Mouse (Mus musculus) CH12.LX (cell line): ENCODE measurements around the gene Cmip. TPM values are rescaled to one million over a fixed set of nuclear protein-coding genes. Genes with fewer than 3 reads are reported as not detected.

Experiments
- DNase-seq: peaks from one replicate; pipeline ENCODE4 v3.0.0-alpha.2; 2013; ENCODE audit errors: extremely low read depth
- H3K27ac ChIP-seq: 2 replicates; pipeline ENCODE4 v1.5.1; 2012; ENCODE audit warnings: low read depth, mild to moderate bottlenecking, control low read depth, moderate library complexity; ENCODE audit not compliant: insufficient read depth
- H3K27me3 ChIP-seq: replicated peaks from 2 replicates; pipeline ENCODE3; 2012; ENCODE audit warnings: inconsistent platforms
- H3K36me3 ChIP-seq, 2 experiments: replicated peaks in 1 of 2; 2 replicates each; pipeline versions ENCODE3 to v1.6.1; 2012; ENCODE audit warnings: inconsistent platforms in 1 of 2, low read length in 1 of 2, mild to moderate bottlenecking in 1 of 2, mixed read lengths in 1 of 2, moderate library complexity in 1 of 2; ENCODE audit not compliant: control insufficient read depth in 1 of 2, insufficient read depth in 1 of 2
- H3K4me1 ChIP-seq, 2 experiments: 2 replicates each; pipeline ENCODE4 v1.6.1; 2012; ENCODE audit warnings: inconsistent platforms in 1 of 2, moderate library complexity in 1 of 2; ENCODE audit not compliant: insufficient read depth in 2 of 2, control insufficient read depth in 1 of 2
- H3K4me2 ChIP-seq: 2 replicates; pipeline ENCODE4 v1.6.1; 2012; ENCODE audit warnings: low read depth, mild to moderate bottlenecking, control low read depth; ENCODE audit not compliant: poor library complexity, insufficient read depth, severe bottlenecking
- H3K4me3 ChIP-seq, 3 experiments: fragments of 150-350 bp in 1 of 3; sonication (generic) in 1 of 3; replicated peaks in 1 of 3; 2 replicates each; pipeline versions ENCODE3 to v1.5.1; 2011 to 2012; ENCODE audit warnings: low read depth in 2 of 3, low read length in 2 of 3, mild to moderate bottlenecking in 2 of 3, moderate library complexity in 2 of 3, control low read depth in 1 of 3, improper control_type of control experiment in 1 of 3, inconsistent platforms in 1 of 3, mixed read lengths in 1 of 3; ENCODE audit not compliant: poor library complexity in 1 of 3
- H3K79me2 ChIP-seq: replicated peaks from 2 replicates; pipeline ENCODE4 v1.6.1; 2012; ENCODE audit warnings: mild to moderate bottlenecking, moderate library complexity; ENCODE audit not compliant: control insufficient read depth, poor library complexity, insufficient read depth, severe bottlenecking; ENCODE audit errors: extremely low read depth
- H3K9ac ChIP-seq: 2 replicates; pipeline ENCODE4 v1.6.1; 2012; ENCODE audit warnings: low read depth, mild to moderate bottlenecking, control low read depth, moderate library complexity; ENCODE audit not compliant: insufficient read depth
- H3K9me3 ChIP-seq: replicated peaks from 2 replicates; pipeline ENCODE3; 2012; ENCODE audit warnings: low read length, inconsistent platforms, mixed read lengths
- BHLHE40 ChIP-seq: IDR thresholded peaks from 2 replicates; pipeline ENCODE4 v1.6.1; 2011; ENCODE audit warnings: mild to moderate bottlenecking, low read depth, low read length, improper control_type of control experiment
- CHD1 ChIP-seq: IDR thresholded peaks from 2 replicates; pipeline ENCODE4 v1.6.1; 2012; ENCODE audit warnings: low read depth, low read length, improper control_type of control experiment, inconsistent platforms
- CHD2 ChIP-seq: IDR thresholded peaks from 2 replicates; pipeline ENCODE4 v1.6.1; 2011; ENCODE audit warnings: low read length, improper control_type of control experiment
- CTCF ChIP-seq, 2 experiments: IDR thresholded peaks in 1 of 2; conservative IDR thresholded peaks in 1 of 2; 2 replicates each; pipeline ENCODE4 v1.5.1; 2011 to 2012; ENCODE audit warnings: low read depth in 2 of 2, low read length in 2 of 2, improper control_type of control experiment in 1 of 2, inconsistent platforms in 1 of 2, mild to moderate bottlenecking in 1 of 2, moderate library complexity in 1 of 2
- E2F4 ChIP-seq: IDR thresholded peaks from 2 replicates; pipeline ENCODE4 v1.6.1; 2011; ENCODE audit warnings: low read depth, low read length, improper control_type of control experiment; ENCODE audit not compliant: insufficient replicate concordance
- EP300 ChIP-seq: IDR thresholded peaks from 2 replicates; pipeline ENCODE4 v1.6.1; 2011; ENCODE audit warnings: low read length, improper control_type of control experiment
- GABPA ChIP-seq: IDR thresholded peaks from 2 replicates; pipeline ENCODE4 v1.6.1; 2012; ENCODE audit warnings: low read depth, low read length, improper control_type of control experiment, inconsistent platforms; ENCODE audit not compliant: insufficient replicate concordance
- HCFC1 ChIP-seq: IDR thresholded peaks from 2 replicates; pipeline ENCODE4 v1.6.1; 2012; ENCODE audit warnings: low read depth, mild to moderate bottlenecking, inconsistent platforms, low read length, improper control_type of control experiment
- JUN ChIP-seq: IDR thresholded peaks from 2 replicates; pipeline ENCODE4 v1.6.1; 2011; ENCODE audit warnings: low read depth, mild to moderate bottlenecking, low read length, improper control_type of control experiment, moderate library complexity; ENCODE audit not compliant: insufficient read depth
- JUND ChIP-seq: conservative IDR thresholded peaks from 2 replicates; pipeline ENCODE4 v1.6.1; 2011; ENCODE audit warnings: low read depth, low read length, improper control_type of control experiment
- MAFK ChIP-seq: IDR thresholded peaks from 2 replicates; pipeline ENCODE4 v1.6.1; 2011; ENCODE audit warnings: low read length, improper control_type of control experiment; ENCODE audit not compliant: insufficient replicate concordance
- MXI1 ChIP-seq: IDR thresholded peaks from 2 replicates; pipeline ENCODE4 v1.6.1; 2011; ENCODE audit warnings: mild to moderate bottlenecking, low read depth, low read length, improper control_type of control experiment
- NRF1 ChIP-seq: IDR thresholded peaks from 2 replicates; pipeline ENCODE4 v1.6.1; 2014; ENCODE audit warnings: low read depth, mild to moderate bottlenecking, inconsistent platforms, low read length, improper control_type of control experiment, moderate library complexity
- PAX5 ChIP-seq: IDR thresholded peaks from 2 replicates; pipeline ENCODE4 v1.6.1; 2012; ENCODE audit warnings: low read length, inconsistent platforms, mixed read lengths
- POLR2AphosphoS2 ChIP-seq: IDR thresholded peaks from 2 replicates; pipeline ENCODE4 v1.6.1; 2011; ENCODE audit warnings: low read depth, low read length, improper control_type of control experiment
- RCOR1 ChIP-seq: conservative IDR thresholded peaks from 2 replicates; pipeline ENCODE4 v1.6.1; 2012; ENCODE audit warnings: low read depth, mild to moderate bottlenecking, inconsistent platforms, low read length, improper control_type of control experiment
- SIN3A ChIP-seq: IDR thresholded peaks from 2 replicates; pipeline ENCODE4 v1.6.1; 2012; ENCODE audit warnings: low read length, improper control_type of control experiment, inconsistent platforms
- SMC3 ChIP-seq: IDR thresholded peaks from 2 replicates; pipeline ENCODE4 v1.6.1; 2011; ENCODE audit warnings: low read depth, low read length, improper control_type of control experiment
- TCF12 ChIP-seq: IDR thresholded peaks from 2 replicates; pipeline ENCODE4 v1.6.1; 2014; ENCODE audit warnings: low read depth, mild to moderate bottlenecking, inconsistent platforms, low read length, improper control_type of control experiment
- UBTF ChIP-seq: IDR thresholded peaks from 2 replicates; pipeline ENCODE4 v1.6.1; 2012; ENCODE audit warnings: low read depth, mild to moderate bottlenecking, inconsistent platforms, low read length, improper control_type of control experiment, moderate library complexity
- USF1 ChIP-seq: IDR thresholded peaks from 2 replicates; pipeline ENCODE4 v1.6.1; 2014; ENCODE audit warnings: low read depth, mild to moderate bottlenecking, inconsistent platforms, low read length, improper control_type of control experiment
- USF2 ChIP-seq: conservative IDR thresholded peaks from 2 replicates; pipeline ENCODE4 v1.6.1; 2011; ENCODE audit warnings: low read depth, low read length, improper control_type of control experiment
- ZC3H11A ChIP-seq: IDR thresholded peaks from 2 replicates; pipeline ENCODE4 v1.6.1; 2012; ENCODE audit warnings: low read depth, mild to moderate bottlenecking, inconsistent platforms, low read length, improper control_type of control experiment
- ZKSCAN1 ChIP-seq: IDR thresholded peaks from 2 replicates; pipeline ENCODE4 v1.6.1; 2012; ENCODE audit warnings: low read depth, inconsistent platforms, low read length, improper control_type of control experiment, borderline replicate concordance
- dilution Hi-C: fragments of 300-500 bp; cut with MboI; formaldehyde crosslinking; loops from 2 replicates; pipeline ENCODE4 v1.14.3; 2020; ENCODE audit warnings: low sequenced_read_pairs; ENCODE audit not compliant: extremely low pct_unique_long_range_greater_than_20kb, extremely low pct_ligation_motif_present
- in situ Hi-C: fragments of 300-500 bp; cut with MboI; formaldehyde crosslinking; loops from 3 replicates; pipeline ENCODE4 v1.14.3; 2019; ENCODE audit warnings: low sequenced_read_pairs, low pct_ligation_motif_present, low pct_unique_long_range_greater_than_20kb, mixed read lengths
- polyA plus RNA-seq: library from polyadenylated mRNA; unstranded; fragments of >175 nt; gene quantifications from 2 replicates; pipeline ENCODE4 v1.2.1, GENCODE M21; 2012; ENCODE audit warnings: low read depth; ENCODE audit not compliant: insufficient read length
- total RNA-seq, 2 experiments: library from RNA; depleted of rRNA; stranded (reverse); fragments of 300-350 nt in 1 of 2; fragments of >200 nt in 1 of 2; gene quantifications; 2 replicates each; pipeline ENCODE4 v1.2.3; 2012 to 2014

Cmip gene
- total and polyA plus RNA-seq, 3 experiments, result 5.2 to 39.0 (median 16.5) TPM

- no peak for TF ChIP-seq CTCF (conservative IDR thresholded peaks at IDR 0.05 in 1 of 2, IDR thresholded peaks at IDR 0.05 in 1 of 2; ENCODE audit: low read depth in 2 of 2, low read length in 2 of 2)
- TF ChIP-seq JUND, result no peak
- no peak for TF ChIP-seq ZC3H11A
- no peak for TF ChIP-seq CHD2
- TF ChIP-seq TCF12, result no peak
- no peak for TF ChIP-seq SMC3
- no peak for TF ChIP-seq CHD1
- TF ChIP-seq, all 38 proteins: peak for 0
- H3K4me2 ChIP-seq, result no peak overlapping the region
- dilution Hi-C loops (no loop called here), in situ Hi-C loops (no loop called here)
- DNase-seq, result no peak
- no peaks in the 10 kb centered on the region for H3K79me2 ChIP-seq
- H3K4me1 ChIP-seq, result peaks cover 0 to 4% of the 10 kb centered on the region in 2 experiments; a peak in 1 of 4 replicates
- H3K4me3 ChIP-seq, result no peak overlapping the region
- no peak overlapping the region for H3K9ac ChIP-seq
- no peak overlapping the region for H3K27ac ChIP-seq
- no peaks in the 10 kb centered on the region for H3K9me3 ChIP-seq
- no peaks in the 10 kb centered on the region for H3K27me3 ChIP-seq
- peaks cover 45 to 84% of the 10 kb centered on the region in 2 experiments for H3K36me3 ChIP-seq
These were observed 183.9 kb downstream of the Cmip start for GRCm38 (mm10) chr8:117440759-117441158.

DNA sequence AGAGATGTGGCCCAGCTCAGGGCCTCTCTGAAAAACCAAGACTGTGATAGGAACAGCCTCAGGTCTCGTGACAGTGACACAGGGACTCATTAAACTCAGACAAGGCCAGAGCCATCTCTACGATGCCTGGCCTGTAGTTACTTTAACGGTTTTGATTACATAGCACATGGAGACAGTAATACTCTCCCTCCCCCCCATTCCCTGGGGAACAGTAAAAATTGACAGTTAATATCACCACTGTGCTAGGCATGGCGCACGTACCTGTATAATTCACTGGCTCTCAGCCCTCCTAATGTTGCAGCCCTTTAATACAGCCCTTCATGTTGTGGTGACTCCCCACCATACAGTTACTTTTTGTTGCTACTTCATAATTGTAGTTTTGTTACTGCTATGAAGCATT lies 188.6 kb downstream of the Cmip start:
- dilution Hi-C loops (no loop called here), in situ Hi-C loops (no loop called here)
- no peak overlapping the region for H3K4me2 ChIP-seq
- H3K79me2 ChIP-seq, result no peaks in the 10 kb centered on the region
- H3K9ac ChIP-seq, result no peak overlapping the region
- no peak overlapping the region for H3K4me3 ChIP-seq
- H3K27ac ChIP-seq, result no peak overlapping the region
- no peaks in the 10 kb centered on the region for H3K27me3 ChIP-seq
- no peak for DNase-seq
- peaks cover 0 to 4% of the 10 kb centered on the region in 2 experiments; a peak in 1 of 4 replicates for H3K4me1 ChIP-seq
- H3K9me3 ChIP-seq, result no peaks in the 10 kb centered on the region
- peaks cover 48 to 81% of the 10 kb centered on the region in 2 experiments for H3K36me3 ChIP-seq
- TF ChIP-seq MAFK (no peak), CHD2 (no peak), POLR2AphosphoS2 (no peak), EP300 (no peak), NRF1 (no peak), GABPA (no peak)
- TF ChIP-seq, all 38 proteins: peak for 0

DNA sequence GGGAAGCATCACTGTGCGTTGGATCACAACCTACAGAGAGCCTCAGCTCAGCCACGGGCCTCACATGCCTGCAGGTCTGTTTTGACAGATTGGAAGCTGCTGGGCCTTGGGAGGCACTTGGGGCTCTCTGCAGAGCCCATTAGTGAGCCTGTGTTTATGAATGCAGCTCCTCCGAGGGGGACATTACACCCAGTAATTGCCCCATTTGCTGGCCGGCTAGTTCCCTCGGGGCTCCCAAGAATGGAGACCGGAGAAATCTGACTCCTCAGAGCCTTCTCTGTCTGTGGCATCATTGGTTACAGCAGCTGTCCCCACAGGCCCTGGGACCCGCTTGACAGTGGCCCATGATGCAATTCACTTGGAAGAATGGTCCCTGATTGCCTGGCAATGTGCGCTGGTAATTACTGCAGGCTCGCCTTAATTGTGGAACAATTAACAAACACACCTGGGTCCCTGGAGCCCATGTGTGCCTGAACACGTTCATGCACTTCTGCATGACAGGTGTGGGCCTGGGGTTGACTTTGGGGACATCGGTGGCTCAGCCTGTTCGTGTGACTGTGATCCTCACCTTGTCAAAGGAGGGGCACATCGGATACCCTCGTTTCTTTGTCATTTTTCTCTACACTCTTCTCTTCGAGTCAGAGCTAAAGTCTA lies 189.6 kb downstream of the Cmip start:
- dilution Hi-C loops, result no loop called here
- Histone ChIP-seq H3K9ac (no peak overlapping the region), H3K4me2 (no peak overlapping the region), H3K27ac (no peak overlapping the region), H3K79me2 (no peaks in the 10 kb centered on the region), H3K27me3 (no peaks in the 10 kb centered on the region), H3K36me3 (peaks cover 53 to 85% of the 10 kb centered on the region in 2 experiments), H3K9me3 (no peaks in the 10 kb centered on the region), H3K4me1 (peaks cover 0 to 4% of the 10 kb centered on the region in 2 experiments; a peak in 1 of 4 replicates), H3K4me3 (no peak overlapping the region)
- DNase-seq, result no peak
- in situ Hi-C loops, result no loop called here
- TF ChIP-seq ZKSCAN1 (no peak), TCF12 (no peak), SIN3A (no peak), HCFC1 (no peak), UBTF (no peak), MXI1 (no peak), USF2 (no peak), PAX5 (no peak), USF1 (no peak), CHD1 (no peak), CHD2 (no peak), RCOR1 (no peak), EP300 (no peak), JUN (no peak), E2F4 (no peak), BHLHE40 (no peak)
